Mouse (Mus musculus) embryonic facial prominence, embryonic 14.5 days (tissue): Measurements from ENCODE around the gene Asprv1. TPM values are rescaled to one million over a fixed set of nuclear protein-coding genes. Genes with fewer than 3 reads are reported as not detected.

Experiments
- ATAC-seq: fragments of 200-750 bp; cut with Nextera tagmentation; 2 replicates; pipeline ENCODE4 v1.8.0; 2017; ENCODE audit warnings: low read depth, moderate number of reproducible peaks, moderate TSS enrichment
- DNase-seq: peaks from one replicate; pipeline ENCODE4 v3.0.0-alpha.2; 2015; ENCODE audit warnings: low spot score
- H3K27ac ChIP-seq: fragments of 300-500 bp; sonication (generic); replicated peaks from 2 replicates; pipeline ENCODE4 v1.5.1; 2014; ENCODE audit warnings: low read depth, mild to moderate bottlenecking, low read length, moderate library complexity
- H3K27me3 ChIP-seq: fragments of 300-500 bp; sonication (generic); replicated peaks from 2 replicates; pipeline ENCODE4 v1.6.1; 2014; ENCODE audit warnings: low read length; ENCODE audit not compliant: control insufficient read depth, insufficient read depth
- H3K36me3 ChIP-seq: fragments of 300-500 bp; sonication (generic); 2 replicates; pipeline ENCODE4 v1.6.1; 2014; ENCODE audit warnings: low read length, mixed read lengths; ENCODE audit not compliant: control insufficient read depth, insufficient read depth
- H3K4me1 ChIP-seq: fragments of 300-500 bp; sonication (generic); 2 replicates; pipeline ENCODE4 v1.6.1; 2014; ENCODE audit warnings: antibody characterized with exemption, low read length; ENCODE audit not compliant: control insufficient read depth, insufficient read depth
- H3K4me2 ChIP-seq: fragments of 300-500 bp; sonication (generic); 2 replicates; pipeline ENCODE4 v1.6.1; 2014; ENCODE audit warnings: low read depth, mild to moderate bottlenecking, low read length, moderate library complexity, mixed read lengths
- H3K4me3 ChIP-seq: fragments of 300-500 bp; sonication (generic); 2 replicates; pipeline ENCODE4 v1.5.1; 2014; ENCODE audit warnings: low read depth, mild to moderate bottlenecking, low read length
- H3K9ac ChIP-seq: fragments of 300-500 bp; sonication (generic); 2 replicates; pipeline ENCODE4 v1.6.1; 2014; ENCODE audit warnings: low read depth, mild to moderate bottlenecking, low read length, moderate library complexity, mixed read lengths
- H3K9me3 ChIP-seq: fragments of 300-500 bp; sonication (generic); 2 replicates; pipeline ENCODE4 v1.6.1; 2016; ENCODE audit warnings: low read length; ENCODE audit not compliant: control insufficient read depth
- WGBS: fragments of 180-500 bp; shearing (Covaris S2); extraction: QIAGEN DNeasy Blood & Tissue Kit; methylation state at CpG from one replicate; pipeline ENCODE4 v1.1.7; 2014; 5-methylcytosine and 5-hydroxymethylcytosine counted together
- polyA plus RNA-seq: library from polyadenylated mRNA; unstranded; fragments of >200 nt; fragmentation: Nextera tagmentation; extraction: Ambion mirVana; gene quantifications from 2 replicates; pipeline ENCODE4 v1.2.1, GENCODE M21; 2014

Gene Asprv1
- polyA plus RNA-seq, 1 experiment from 2014 or later: 74.1 TPM

- H3K4me1 ChIP-seq: peaks cover 12% of the 10 kb centered on the region; the same call in 1 of the 2 replicates
- no peak overlapping the region for H3K4me3 ChIP-seq
- DNase-seq (no peak), ATAC-seq (no peak)
- no peak overlapping the region for H3K27ac ChIP-seq
- H3K4me2 ChIP-seq: no peak overlapping the region
- peaks cover 34% of the 10 kb centered on the region for H3K36me3 ChIP-seq
- H3K9me3 ChIP-seq: no peaks in the 10 kb centered on the region
- H3K27me3 ChIP-seq: no peaks in the 10 kb centered on the region
- H3K9ac ChIP-seq: no peak overlapping the region
- WGBS: 76% methylated on average over 17 of the region's 17 CpGs
These were observed 37.8 kb downstream of the Asprv1 start for GRCm38 (mm10) chr6:86665560-86666307.

- DNase-seq (no peak), ATAC-seq (no peak)
- Histone ChIP-seq H3K27me3 (no peaks in the 10 kb centered on the region), H3K4me2 (peak overlapping the region; percentile 95), H3K4me3 (no peak overlapping the region), H3K36me3 (peaks cover 30% of the 10 kb centered on the region), H3K27ac (no peak overlapping the region), H3K9ac (no peak overlapping the region), H3K4me1 (peaks cover 12% of the 10 kb centered on the region; the same call in 1 of the 2 replicates), H3K9me3 (no peaks in the 10 kb centered on the region)
- 89% methylated on average over 10 of the region's 10 CpGs for WGBS
These were observed 39.1 kb downstream of the Asprv1 start for GRCm38 (mm10) chr6:86667061-86667460.

DNA sequence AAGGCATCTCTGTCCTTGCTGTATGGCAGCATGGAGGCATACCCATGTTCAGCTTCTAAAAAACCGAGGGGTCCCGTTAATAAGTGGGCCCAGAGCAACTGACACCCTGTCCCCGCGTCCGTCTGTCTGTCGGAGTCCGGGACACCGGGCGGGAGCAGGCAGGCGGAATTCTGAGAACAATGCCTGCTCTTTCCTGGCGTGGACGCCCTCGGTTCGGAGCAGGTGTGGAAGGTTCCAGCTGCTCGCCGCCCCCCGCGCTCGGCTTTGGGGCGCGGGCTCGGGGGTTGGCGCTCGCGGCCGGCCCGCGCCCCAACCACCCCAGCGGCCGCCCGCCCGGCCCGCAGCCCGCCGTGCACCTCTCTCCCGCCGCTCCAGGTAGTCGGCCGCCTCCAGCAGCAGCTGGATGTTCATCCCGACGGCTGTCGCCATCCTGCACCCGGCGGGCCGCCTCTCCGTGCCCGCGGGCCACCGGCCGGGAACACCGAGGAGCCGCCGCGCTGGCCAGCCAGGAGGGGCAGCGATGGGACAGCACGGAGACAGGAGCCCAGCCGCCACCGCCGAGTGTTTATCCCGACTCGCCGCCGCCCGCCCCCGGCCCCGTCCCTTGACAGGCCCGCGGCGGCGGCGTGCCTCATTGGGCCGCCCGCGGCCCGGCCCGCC, 40.7 kb downstream of the Asprv1 start, which contains the start of gene Mxd1:
Mxd1 (minus strand) TSS at position 582 of the 660 bp plus-strand sequence.
- peak within 1 kb of the TSS; percentile 98 for H3K4me3 ChIP-seq
- peak within 1 kb of the TSS; percentile 95 for H3K4me2 ChIP-seq
- WGBS: 1% methylated on average over 17 of the region's 76 CpGs
- H3K27me3 ChIP-seq: no peaks in the 10 kb centered on the region
- peaks cover 12% of the 10 kb centered on the region; the same call in 1 of the 2 replicates for H3K4me1 ChIP-seq
- peaks cover 32% of the 10 kb centered on the region for H3K36me3 ChIP-seq
- peak within 1 kb of the TSS; percentile 35; the same call in 1 of the 2 replicates for H3K27ac ChIP-seq
- DNase-seq (no peak), ATAC-seq (peak; percentile 1)
- peak within 1 kb of the TSS; percentile 88 for H3K9ac ChIP-seq
- H3K9me3 ChIP-seq: no peaks in the 10 kb centered on the region

DNA sequence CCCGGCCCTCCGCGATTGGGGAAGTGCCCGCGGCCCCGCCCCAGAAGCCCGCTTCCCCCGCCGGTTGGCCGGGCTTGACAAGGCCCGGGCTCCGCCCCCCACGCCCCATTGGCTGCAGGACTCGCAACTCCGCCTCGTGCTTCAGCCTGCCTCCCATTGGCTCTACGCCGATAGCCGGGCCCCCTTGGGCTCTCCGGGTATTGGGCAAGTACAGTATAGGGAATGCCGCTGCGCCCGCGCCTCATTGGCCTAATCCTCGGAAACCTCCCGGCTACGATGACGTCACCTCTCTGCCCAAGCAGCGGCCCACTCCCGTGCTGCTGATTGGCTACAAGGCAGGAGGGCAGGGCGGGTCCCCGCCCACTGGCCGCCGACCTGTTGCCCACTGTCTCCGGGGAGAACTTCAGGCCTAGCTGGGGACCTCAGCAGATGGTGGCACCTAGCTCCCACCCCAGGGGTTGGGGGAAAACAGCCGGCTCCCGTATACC, 41.3 kb downstream of the Asprv1 start:
- Histone ChIP-seq H3K27me3 (no peaks in the 10 kb centered on the region), H3K36me3 (peaks cover 37% of the 10 kb centered on the region), H3K4me1 (peaks cover 12% of the 10 kb centered on the region; the same call in 1 of the 2 replicates), H3K27ac (peak overlapping the region; percentile 35; the same call in 1 of the 2 replicates), H3K4me2 (peak overlapping the region; percentile 95), H3K9ac (peak overlapping the region; percentile 88), H3K4me3 (peak overlapping the region; percentile 98), H3K9me3 (no peaks in the 10 kb centered on the region)
- ATAC-seq: peak; percentile 100
- WGBS: under 1% methylated on average over 16 of the region's 37 CpGs
- peak; percentile 100 for DNase-seq

- no peak for ATAC-seq
- Histone ChIP-seq H3K27ac (0 out of 2 replicates have a peak overlapping the region, but pooled peaks have one; percentile 18), H3K9ac (no peak overlapping the region), H3K36me3 (peaks cover 50% of the 10 kb centered on the region), H3K4me1 (peaks cover 12% of the 10 kb centered on the region; the same call in 1 of the 2 replicates), H3K9me3 (no peaks in the 10 kb centered on the region), H3K27me3 (no peaks in the 10 kb centered on the region), H3K4me2 (no peak overlapping the region), H3K4me3 (no peak overlapping the region)
- DNase-seq: peak; percentile 92
- WGBS: 11% methylated on average over 2 of the region's 2 CpGs
These were observed 42.9 kb downstream of the Asprv1 start for GRCm38 (mm10) chr6:86670873-86671272.

DNA sequence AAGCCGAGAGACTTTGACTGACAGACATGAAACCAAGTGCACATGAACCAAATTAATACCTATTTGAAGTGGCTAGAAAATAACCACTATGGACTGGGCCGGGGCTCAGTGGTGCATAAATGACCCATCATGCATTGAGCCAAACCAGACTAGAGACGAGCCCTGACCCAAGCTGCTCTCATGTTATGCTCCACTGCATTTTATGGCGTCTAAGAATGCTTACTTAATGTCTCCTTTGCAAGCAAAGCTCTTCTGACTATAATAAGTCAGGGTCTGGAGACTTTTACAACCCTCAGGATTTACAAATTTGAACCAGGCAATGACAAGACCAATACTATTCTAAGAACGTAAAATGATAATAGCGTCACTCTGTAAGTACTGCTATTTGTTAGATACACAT, 50.4 kb downstream of the Asprv1 start:
- no peaks in the 10 kb centered on the region for H3K27me3 ChIP-seq
- H3K4me3 ChIP-seq: no peak overlapping the region
- DNase-seq (no peak), ATAC-seq (no peak)
- 90% methylated on average over 6 of the region's 6 CpGs for WGBS
- peaks cover 2% of the 10 kb centered on the region; the same call in 1 of the 2 replicates for H3K4me1 ChIP-seq
- H3K4me2 ChIP-seq: no peak overlapping the region
- H3K36me3 ChIP-seq: peaks cover 93% of the 10 kb centered on the region
- H3K9me3 ChIP-seq: no peaks in the 10 kb centered on the region
- H3K27ac ChIP-seq: no peak overlapping the region
- H3K9ac ChIP-seq: no peak overlapping the region

Other genes with a start within 250 kb of the Asprv1 start
- 80.5 and 95.2 TPM in 2 replicates for gene Pcyox1, start 231.0 kb upstream of the Asprv1 start, polyA plus RNA-seq
- gene Tia1, start 223.9 kb upstream of the Asprv1 start, polyA plus RNA-seq: 130 and 160 TPM in 2 replicates
- gene Gm44790, start 201.5 kb upstream of the Asprv1 start, polyA plus RNA-seq: not detected in 2 replicates
- gene C87436, start 189.8 kb upstream of the Asprv1 start, polyA plus RNA-seq: 22.7 and 23.9 TPM in 2 replicates
- 397 and 402 TPM in 2 replicates for gene Pcbp1, start 101.8 kb upstream of the Asprv1 start, polyA plus RNA-seq
- gene Mxd1, start 41.0 kb downstream of the Asprv1 start, polyA plus RNA-seq: 10.3 and 11.8 TPM in 2 replicates
- gene Snrnp27, start 56.4 kb downstream of the Asprv1 start, polyA plus RNA-seq: 107 TPM in 2 replicates
- 31.7 and 34.1 TPM in 2 replicates for gene Gmcl1, start 105.2 kb downstream of the Asprv1 start, polyA plus RNA-seq
- gene Anxa4, start 165.4 kb downstream of the Asprv1 start, polyA plus RNA-seq: 44.1 and 46.7 TPM in 2 replicates
- gene Aak1, start 221.4 kb downstream of the Asprv1 start, polyA plus RNA-seq: 17.8 and 22.4 TPM in 2 replicates